Mouse (Mus musculus): ENCODE measurements around the gene Dlg2. TPM values are rescaled to one million over a fixed set of nuclear protein-coding genes. Genes with fewer than 3 reads are reported as not detected.

Dlg2 gene
- polyA plus RNA-seq, 1 experiment from 2014 or later: 18.6 TPM

DNA sequence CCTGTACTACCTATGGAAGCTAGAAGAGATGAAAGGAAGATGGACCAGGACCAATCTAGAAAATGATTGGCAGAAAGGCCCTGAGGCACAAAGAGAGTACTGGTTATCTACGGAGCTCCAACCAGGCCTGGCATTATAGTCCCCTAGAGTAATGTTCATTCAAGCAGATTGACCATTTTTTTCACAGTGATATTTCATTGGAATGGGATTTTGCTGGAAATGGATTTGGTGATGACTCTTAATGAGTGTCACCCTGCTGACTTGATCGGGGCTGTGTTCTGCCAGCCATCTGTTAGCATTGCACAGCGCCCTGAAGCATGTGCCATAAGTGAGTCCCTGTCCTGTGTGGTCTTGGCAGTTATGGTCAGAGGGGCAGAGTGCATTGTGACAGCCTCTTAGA, 1787.9 kb downstream of the Dlg2 start:
- Histone ChIP-seq H3K9me3 (no peaks in the 10 kb centered on the region), H3K4me2 (no peak overlapping the region), H3K27ac (no peak overlapping the region), H3K4me3 (no peak overlapping the region), H3K9ac (no peak overlapping the region), H3K36me3 (no peaks in the 10 kb centered on the region), H3K27me3 (no peaks in the 10 kb centered on the region), H3K4me1 (replicated peaks) (peaks cover 6% of the 10 kb centered on the region)
- 52% methylated on average over 3 of the region's 3 CpGs for WGBS
- ATAC-seq (ENCODE audit: low FRiP score): peak; percentile 75

DNA sequence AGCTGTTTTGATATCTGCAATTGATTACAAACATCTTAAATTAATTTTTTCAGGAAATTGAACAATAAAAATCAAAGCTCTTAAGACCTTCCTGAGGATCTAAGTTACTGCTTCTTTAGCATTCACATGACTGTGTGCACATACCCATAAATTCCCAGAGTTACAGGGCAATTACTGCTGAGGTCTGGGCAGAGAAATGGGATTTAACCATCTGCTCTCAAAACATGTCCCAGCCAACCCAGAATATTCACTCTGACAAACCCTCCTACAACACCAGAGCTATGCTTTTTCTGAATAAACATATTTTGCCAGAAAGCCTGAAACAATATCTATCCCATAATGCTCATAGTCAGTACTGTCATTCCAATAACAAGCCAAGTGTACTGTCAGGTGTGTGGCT, 1788.5 kb downstream of the Dlg2 start:
- H3K27ac ChIP-seq: no peak overlapping the region
- H3K4me2 ChIP-seq: no peak overlapping the region
- H3K4me1 ChIP-seq (replicated peaks): peaks cover 6% of the 10 kb centered on the region
- H3K36me3 ChIP-seq: no peaks in the 10 kb centered on the region
- H3K9me3 ChIP-seq: no peaks in the 10 kb centered on the region
- H3K27me3 ChIP-seq: no peaks in the 10 kb centered on the region
- H3K4me3 ChIP-seq: no peak overlapping the region
- ATAC-seq (ENCODE audit: low FRiP score): no peak
- H3K9ac ChIP-seq: no peak overlapping the region

DNA sequence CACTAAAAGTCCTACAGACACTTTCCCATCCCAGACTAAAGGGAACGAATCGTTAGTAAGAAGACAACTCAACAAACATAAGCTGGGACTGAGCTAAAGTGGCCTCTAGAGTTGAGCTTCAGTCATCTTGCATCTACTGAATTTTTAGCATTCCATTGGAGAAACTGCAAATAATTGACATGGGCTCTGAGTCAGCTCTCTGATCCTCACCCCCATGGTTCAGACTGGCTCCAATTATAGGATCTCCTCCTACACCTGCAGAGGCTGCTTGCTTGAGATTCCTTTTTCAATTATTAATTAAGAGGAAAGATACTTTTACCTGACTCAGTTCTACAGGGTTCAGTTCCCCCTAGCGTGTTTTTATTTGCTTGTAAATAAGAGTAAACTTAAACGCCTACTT, 1798.9 kb downstream of the Dlg2 start:
- Histone ChIP-seq H3K36me3 (no peaks in the 10 kb centered on the region), H3K4me3 (no peak overlapping the region), H3K9ac (no peak overlapping the region), H3K4me2 (no peak overlapping the region), H3K27ac (no peak overlapping the region), H3K4me1 (replicated peaks) (no peaks in the 10 kb centered on the region; the same call in 1 of the 2 replicates), H3K27me3 (no peaks in the 10 kb centered on the region), H3K9me3 (no peaks in the 10 kb centered on the region)
- no peak for ATAC-seq (ENCODE audit: low FRiP score)
- WGBS: 90% methylated on average over 4 of the region's 4 CpGs

DNA sequence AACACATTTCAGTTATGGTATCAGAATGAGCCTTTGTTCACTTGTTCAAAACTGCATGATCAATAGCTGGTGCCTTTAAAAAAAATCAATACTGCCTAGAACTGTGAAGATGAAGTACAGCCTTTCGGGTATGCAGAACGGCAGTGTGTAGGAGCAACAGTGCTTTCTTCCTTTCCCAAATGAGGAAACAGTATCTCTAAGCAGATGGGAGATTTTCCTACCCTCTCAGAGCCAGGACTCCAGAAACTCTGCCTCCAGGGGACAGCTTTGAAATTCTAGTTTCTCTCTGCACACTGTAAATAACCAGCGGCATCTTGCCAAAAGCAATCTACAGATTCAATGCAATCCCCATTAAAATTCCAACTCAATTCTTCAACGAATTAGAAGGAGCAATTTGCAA, 1801.2 kb downstream of the Dlg2 start:
- Histone ChIP-seq H3K4me1 (replicated peaks) (peaks cover 11% of the 10 kb centered on the region), H3K9ac (no peak overlapping the region), H3K9me3 (no peaks in the 10 kb centered on the region), H3K4me2 (no peak overlapping the region), H3K36me3 (no peaks in the 10 kb centered on the region), H3K4me3 (no peak overlapping the region), H3K27me3 (no peaks in the 10 kb centered on the region), H3K27ac (no peak overlapping the region)
- ATAC-seq (ENCODE audit: low FRiP score): no peak
- 68% methylated on average over 4 of the region's 4 CpGs for WGBS

DNA sequence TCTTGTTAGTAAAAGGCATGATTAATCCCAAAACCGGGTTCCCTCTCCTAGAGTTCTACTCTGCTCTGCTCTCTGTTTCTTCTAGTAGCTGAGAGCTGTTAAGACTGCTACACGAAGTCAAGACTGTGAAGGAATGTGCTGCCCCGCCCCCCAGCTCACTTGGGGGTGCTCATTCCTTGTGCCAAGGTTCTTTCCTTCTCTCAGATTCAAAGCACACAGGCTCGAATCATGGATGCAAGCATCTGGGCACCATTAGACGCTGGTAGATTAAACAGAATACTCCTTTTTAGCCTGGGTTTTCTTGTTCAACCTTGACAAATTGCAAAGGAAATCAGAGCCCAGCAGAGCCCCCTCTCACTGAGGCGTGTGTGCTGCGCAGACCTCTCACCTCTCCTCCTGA, 1804.5 kb downstream of the Dlg2 start:
- H3K9me3 ChIP-seq: no peaks in the 10 kb centered on the region
- H3K36me3 ChIP-seq: no peaks in the 10 kb centered on the region
- H3K9ac ChIP-seq: no peak overlapping the region
- H3K27me3 ChIP-seq: no peaks in the 10 kb centered on the region
- H3K4me3 ChIP-seq: no peak overlapping the region
- H3K4me2 ChIP-seq: no peak overlapping the region
- peaks cover 15% of the 10 kb centered on the region for H3K4me1 ChIP-seq (replicated peaks)
- no peak overlapping the region for H3K27ac ChIP-seq
- no peak for ATAC-seq (ENCODE audit: low FRiP score)
- WGBS: 25% methylated on average over 7 of the region's 7 CpGs

DNA sequence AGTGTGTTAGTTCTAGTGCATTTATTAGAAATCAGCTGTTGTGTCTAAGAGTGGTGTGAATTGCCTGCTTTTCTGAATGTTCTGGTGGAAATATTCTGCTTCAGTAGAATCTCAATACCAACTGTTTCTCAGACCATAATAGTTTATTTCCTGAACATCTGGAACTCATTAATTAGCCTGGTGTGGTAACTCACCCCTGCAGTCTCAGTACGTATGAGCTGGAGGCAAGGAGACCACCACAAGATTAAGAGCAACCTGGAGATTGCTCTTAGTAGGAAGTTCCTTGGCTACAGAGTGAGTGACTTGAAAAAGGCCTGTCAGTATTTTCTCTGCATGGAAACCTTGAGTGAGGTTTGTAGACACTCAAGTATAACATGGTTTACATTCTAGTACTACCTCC, 1810.6 kb downstream of the Dlg2 start:
- H3K36me3 ChIP-seq: no peaks in the 10 kb centered on the region
- H3K27me3 ChIP-seq: no peaks in the 10 kb centered on the region
- 59% methylated on average over 1 of the region's 1 CpGs for WGBS
- H3K4me1 ChIP-seq (replicated peaks): peaks cover 9% of the 10 kb centered on the region
- no peak overlapping the region for H3K27ac ChIP-seq
- no peak overlapping the region for H3K4me2 ChIP-seq
- no peak overlapping the region for H3K4me3 ChIP-seq
- H3K9me3 ChIP-seq: no peaks in the 10 kb centered on the region
- no peak for ATAC-seq (ENCODE audit: low FRiP score)
- H3K9ac ChIP-seq: no peak overlapping the region

DNA sequence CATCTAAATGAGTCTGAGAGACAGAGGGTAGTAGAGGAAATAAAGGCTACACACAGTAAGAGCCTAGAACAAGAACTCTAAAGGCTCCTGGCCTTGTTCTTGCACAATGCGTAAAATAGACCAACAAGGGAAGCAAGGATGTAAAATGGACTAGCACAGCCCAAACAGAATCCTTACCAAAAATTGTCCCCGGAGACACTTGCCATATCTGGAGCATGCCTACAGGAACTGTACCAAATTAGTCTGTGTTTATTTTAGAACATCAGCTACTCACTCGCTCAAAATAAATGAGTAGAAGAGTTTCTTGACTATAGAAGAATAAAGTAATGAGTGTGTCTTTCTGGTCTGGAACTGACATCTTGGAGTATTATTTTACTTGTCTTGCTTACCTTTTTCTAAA, 1812.3 kb downstream of the Dlg2 start:
- H3K4me2 ChIP-seq: no peak overlapping the region
- no peak for ATAC-seq (ENCODE audit: low FRiP score)
- H3K9ac ChIP-seq: no peak overlapping the region
- H3K4me3 ChIP-seq: no peak overlapping the region
- 89% methylated on average over 3 of the region's 3 CpGs for WGBS
- H3K9me3 ChIP-seq: no peaks in the 10 kb centered on the region
- no peaks in the 10 kb centered on the region for H3K27me3 ChIP-seq
- H3K36me3 ChIP-seq: no peaks in the 10 kb centered on the region
- 0 out of 2 replicates have a peak, but pooled peaks cover 2% of the 10 kb centered on the region for H3K4me1 ChIP-seq (replicated peaks)
- no peak overlapping the region for H3K27ac ChIP-seq

DNA sequence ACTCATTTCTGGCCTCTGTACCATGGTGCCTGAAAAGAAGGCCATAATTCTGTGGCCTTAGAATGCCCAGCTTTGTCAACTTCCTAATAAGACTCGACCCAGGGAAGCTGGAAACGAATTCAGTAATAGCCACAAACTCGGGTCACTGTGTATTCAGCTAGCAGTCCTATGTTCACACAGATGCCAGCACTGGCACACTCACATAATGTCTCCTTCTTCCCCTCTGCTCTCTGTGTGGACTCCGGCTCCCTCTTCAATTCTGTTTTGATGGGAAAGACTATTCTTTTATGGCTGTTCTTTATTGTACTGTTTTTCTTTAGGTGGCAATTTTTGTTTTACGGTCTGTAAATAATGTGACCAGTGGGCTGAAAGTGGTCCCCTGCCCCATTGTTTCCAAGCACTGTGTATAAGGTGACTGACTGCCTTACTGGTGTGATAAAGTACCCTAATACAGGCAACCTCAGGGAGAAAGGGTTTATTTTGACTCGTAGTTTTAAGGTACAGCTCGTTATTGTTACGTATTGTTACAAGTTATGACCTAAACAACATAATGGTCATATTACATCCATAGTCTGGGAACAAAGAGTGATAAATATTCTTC, 1816.5 kb downstream of the Dlg2 start:
- Histone ChIP-seq H3K36me3 (no peaks in the 10 kb centered on the region), H3K9me3 (no peaks in the 10 kb centered on the region), H3K27ac (no peak overlapping the region), H3K4me2 (no peak overlapping the region), H3K9ac (no peak overlapping the region), H3K4me3 (no peak overlapping the region), H3K27me3 (no peaks in the 10 kb centered on the region), H3K4me1 (replicated peaks) (no peaks in the 10 kb centered on the region)
- ATAC-seq (ENCODE audit: low FRiP score): no peak
- 72% methylated on average over 8 of the region's 8 CpGs for WGBS

DNA sequence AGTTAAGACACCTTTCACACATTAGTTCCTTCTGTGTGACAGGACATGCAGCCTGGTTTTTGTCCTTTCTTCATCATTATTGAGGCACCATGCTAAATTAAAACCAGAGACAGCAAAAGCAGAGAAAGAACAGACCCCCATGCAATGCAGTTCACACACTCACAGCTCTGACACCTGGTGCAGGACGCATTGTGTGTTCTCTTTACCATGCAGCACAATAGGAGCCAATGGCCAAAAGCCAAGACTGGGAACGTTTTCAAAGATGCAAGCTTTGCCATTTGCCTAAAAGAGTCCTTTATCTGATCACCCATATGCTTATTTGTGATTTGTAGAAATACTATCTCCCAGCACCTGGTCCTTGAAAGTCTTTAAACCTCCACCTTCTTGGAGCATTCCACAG, 1824.6 kb downstream of the Dlg2 start:
- Histone ChIP-seq H3K27me3 (no peaks in the 10 kb centered on the region), H3K4me3 (no peak overlapping the region), H3K9ac (no peak overlapping the region), H3K9me3 (no peaks in the 10 kb centered on the region), H3K36me3 (no peaks in the 10 kb centered on the region), H3K4me2 (no peak overlapping the region), H3K27ac (0 out of 2 replicates have a peak overlapping the region, but pooled peaks have one; percentile 23), H3K4me1 (replicated peaks) (no peaks in the 10 kb centered on the region)
- 52% methylated on average over 2 of the region's 2 CpGs for WGBS
- no peak for ATAC-seq (ENCODE audit: low FRiP score)

DNA sequence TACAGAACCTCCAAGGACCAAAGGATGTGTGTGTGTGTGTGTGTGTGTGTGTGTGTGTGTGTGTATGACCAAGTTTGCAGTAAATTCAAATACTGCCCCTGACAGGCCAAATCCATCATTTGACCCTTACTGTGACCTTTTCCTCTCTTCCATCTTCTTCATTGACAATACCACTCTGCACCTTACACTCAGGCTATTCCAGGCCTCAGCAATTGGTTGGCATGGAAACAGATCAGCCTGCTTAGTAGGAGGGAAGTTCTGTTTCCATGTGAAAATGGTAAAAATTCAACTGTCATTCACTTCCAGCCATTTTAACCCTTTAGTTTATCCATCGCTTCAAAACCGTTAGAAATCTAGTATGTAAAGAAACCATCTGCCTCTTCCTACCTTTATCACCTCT, 1831.2 kb downstream of the Dlg2 start:
- Histone ChIP-seq H3K36me3 (no peaks in the 10 kb centered on the region), H3K27ac (no peak overlapping the region), H3K4me1 (replicated peaks) (no peaks in the 10 kb centered on the region), H3K9ac (no peak overlapping the region), H3K4me3 (no peak overlapping the region), H3K27me3 (no peaks in the 10 kb centered on the region), H3K4me2 (no peak overlapping the region), H3K9me3 (no peaks in the 10 kb centered on the region)
- 80% methylated on average over 2 of the region's 2 CpGs for WGBS
- ATAC-seq (ENCODE audit: low FRiP score): no peak

DNA sequence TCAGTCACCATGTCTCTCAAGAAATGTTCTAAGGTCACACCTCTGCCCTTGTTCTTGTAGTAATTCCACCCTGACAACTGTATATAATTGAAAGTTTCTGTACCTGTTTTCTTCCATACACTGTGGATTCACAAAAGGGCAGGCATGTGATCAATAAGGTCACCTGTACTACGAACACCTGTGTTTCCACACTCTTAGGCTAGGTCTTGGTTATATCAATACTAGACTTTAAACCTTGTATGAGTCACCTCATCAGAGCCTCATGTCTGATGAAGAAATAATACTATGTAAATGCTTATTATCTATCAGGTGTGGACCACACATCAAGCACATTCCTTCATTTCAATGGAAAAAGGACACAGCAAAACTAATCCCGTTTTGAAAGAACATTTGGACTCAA, 1831.7 kb downstream of the Dlg2 start:
- no peaks in the 10 kb centered on the region for H3K27me3 ChIP-seq

DNA sequence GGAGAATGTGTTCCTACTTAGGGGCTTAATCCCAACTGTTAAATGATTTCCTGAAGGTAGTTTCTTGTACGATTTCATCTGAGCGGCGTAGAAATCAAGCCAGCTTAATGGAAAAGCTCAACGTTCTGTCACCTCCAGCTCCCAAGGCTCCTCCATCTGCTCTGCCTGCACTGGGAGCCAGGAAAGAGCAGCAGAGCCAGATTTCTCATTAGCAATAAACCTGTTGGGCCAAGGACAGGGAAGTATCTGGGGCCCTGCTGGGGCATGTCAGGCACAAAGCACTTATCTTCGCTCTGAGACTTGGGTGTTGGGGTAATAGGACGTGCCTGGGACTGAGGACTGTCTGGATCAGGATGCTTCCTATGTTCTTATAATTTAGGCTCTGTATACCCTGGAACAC, 1839.9 kb downstream of the Dlg2 start:
- no peaks in the 10 kb centered on the region for H3K27me3 ChIP-seq
- no peak overlapping the region for H3K9ac ChIP-seq
- no peak overlapping the region for H3K4me2 ChIP-seq
- WGBS: 75% methylated on average over 6 of the region's 6 CpGs
- no peak overlapping the region for H3K27ac ChIP-seq
- H3K36me3 ChIP-seq: no peaks in the 10 kb centered on the region
- H3K4me1 ChIP-seq (replicated peaks): no peaks in the 10 kb centered on the region
- ATAC-seq (ENCODE audit: low FRiP score): no peak
- H3K9me3 ChIP-seq: no peaks in the 10 kb centered on the region
- no peak overlapping the region for H3K4me3 ChIP-seq

More for the DNA sequence above, 1831.7 kb downstream of the Dlg2 start:
- H3K9me3 ChIP-seq: no peaks in the 10 kb centered on the region
- no peaks in the 10 kb centered on the region for H3K4me1 ChIP-seq (replicated peaks)
- no peak overlapping the region for H3K4me3 ChIP-seq
- H3K36me3 ChIP-seq: no peaks in the 10 kb centered on the region
- no peak overlapping the region for H3K9ac ChIP-seq
- whole genome bisulfite sequencing: 84% methylated on average over 2 of the region's 2 CpGs
- ATAC-seq (ENCODE audit: low FRiP score): no peak
- no peak overlapping the region for H3K27ac ChIP-seq
- H3K4me2 ChIP-seq: no peak overlapping the region

DNA sequence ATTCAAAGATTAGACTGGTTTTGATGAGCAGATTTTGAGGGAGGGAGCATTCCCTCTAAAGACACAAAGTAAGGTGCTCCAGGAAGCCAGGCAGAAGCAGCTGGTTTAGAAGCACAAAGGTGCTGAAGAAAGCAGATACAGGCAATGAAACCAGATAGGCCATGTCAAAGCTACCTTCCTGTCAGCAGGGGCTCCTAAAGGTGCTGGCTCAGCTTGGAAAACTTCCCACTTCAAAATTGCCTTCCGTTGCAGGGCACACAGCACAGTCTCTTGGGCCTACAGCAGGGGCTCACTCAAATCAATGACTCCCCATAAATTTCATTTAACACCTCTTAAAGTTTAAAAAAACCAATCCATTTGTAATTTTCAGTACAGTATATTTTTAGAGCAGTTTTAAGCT, 1843.0 kb downstream of the Dlg2 start:
- Histone ChIP-seq H3K27ac (no peak overlapping the region), H3K9me3 (no peaks in the 10 kb centered on the region), H3K27me3 (no peaks in the 10 kb centered on the region), H3K4me2 (no peak overlapping the region), H3K4me3 (no peak overlapping the region), H3K36me3 (no peaks in the 10 kb centered on the region), H3K4me1 (replicated peaks) (peaks cover 16% of the 10 kb centered on the region), H3K9ac (no peak overlapping the region)
- WGBS: 75% methylated on average over 1 of the region's 1 CpGs
- no peak for ATAC-seq (ENCODE audit: low FRiP score)
